Mouse (Mus musculus): ENCODE measurements around the gene Vps54. TPM values are rescaled to one million over a fixed set of nuclear protein-coding genes. Genes with fewer than 3 reads are reported as not detected.

Gene Vps54
- polyA plus RNA-seq, 1 experiment from 2014 or later = 33.2 TPM

- CTCF ChIA-PET = interaction anchor here (2.4 kb wide), 1 partner anchor 14 kb away, joined by 6 read pairs; no protein-coding TSS in a partner anchor
- POLR2A ChIA-PET = no interaction called here
- in situ Hi-C loops (cut with MboI; ENCODE audit: low pct_unique_long_range_greater_than_20kb) = no loop called here
Measured at GRCm38 (mm10) chr11:21370399-21371121, 131.5 kb downstream of the Vps54 start.

More at GRCm38 (mm10) chr11:21370399-21371121, 131.5 kb downstream of the Vps54 start:
- no peak for TF ChIP-seq CTCF (IDR thresholded peaks at IDR 0.05)
- ATAC-seq (peak; percentile 90), DNase-seq (ENCODE audit: low read depth, low spot score) (no peak)
- H3K27me3 ChIP-seq = no peaks in the 10 kb centered on the region

Other genes with a start within 250 kb of the Vps54 start
- gene Peli1, start 148.0 kb upstream of the Vps54 start, polyA plus RNA-seq (2021) = 13.1 TPM
- gene Ugp2, start 131.9 kb downstream of the Vps54 start, polyA plus RNA-seq (2021) = 85.2 TPM

Data from Patski (cell line).